Mouse (Mus musculus) bone marrow, adult 2 months (tissue): Measurements from ENCODE around the gene Ttc8.

Experiments
- CTCF ChIP-seq: fragments of 200-500 bp; IDR thresholded peaks from 2 replicates; pipeline ENCODE4 v1.5.1; 2011; ENCODE audit warnings: low read length, control low read depth; ENCODE audit not compliant: control insufficient read depth, insufficient read depth
- POLR2A ChIP-seq: fragments of 200-500 bp; IDR thresholded peaks from 2 replicates; pipeline ENCODE4 v1.6.1; 2011; ENCODE audit warnings: low read depth, mild to moderate bottlenecking, control low read depth, low read length, borderline replicate concordance; ENCODE audit not compliant: control insufficient read depth

GRCm38 (mm10) chr12:98998662-98999428, 78.5 kb downstream of the Ttc8 start:
- TF ChIP-seq POLR2A (no peak), CTCF (no peak)
